Mouse (Mus musculus) liver, adult 2 months (tissue): ENCODE measurements around the gene Dcun1d5. TPM values are rescaled to one million over a fixed set of nuclear protein-coding genes. Genes with fewer than 3 reads are reported as not detected.

ENCODE experiments used
- DNase-seq: peaks from one replicate; pipeline ENCODE4 v3.0.0-alpha.2; 2011; ENCODE audit warnings: low read depth, low spot score; ENCODE audit errors: extremely low read depth
- H3K27ac ChIP-seq: fragments of 200-500 bp; replicated peaks from 2 replicates; pipeline ENCODE4 v1.5.1; 2012; ENCODE audit warnings: low read depth, mild to moderate bottlenecking, control low read depth, inconsistent platforms, low read length; ENCODE audit not compliant: insufficient read depth
- H3K27me3 ChIP-seq: fragments of 200-500 bp; 2 replicates; pipeline ENCODE4 v1.6.1; 2012; ENCODE audit warnings: mild to moderate bottlenecking, moderate library complexity, low read length, inconsistent platforms; ENCODE audit not compliant: control insufficient read depth, insufficient read depth
- H3K36me3 ChIP-seq: fragments of 200-500 bp; 2 replicates; pipeline ENCODE4 v1.6.1; 2012; ENCODE audit warnings: low read length, inconsistent platforms; ENCODE audit not compliant: control insufficient read depth, insufficient read depth
- H3K4me1 ChIP-seq: fragments of 200-500 bp; 2 replicates; pipeline ENCODE4 v1.6.1; 2011; ENCODE audit warnings: low read length; ENCODE audit not compliant: control insufficient read depth, insufficient read depth
- H3K4me3 ChIP-seq: fragments of 200-500 bp; 2 replicates; pipeline ENCODE4 v1.5.1; 2011; ENCODE audit warnings: low read depth, mild to moderate bottlenecking, control low read depth, low read length, moderate library complexity; ENCODE audit not compliant: insufficient read depth
- H3K79me2 ChIP-seq: fragments of 200-500 bp; 2 replicates; pipeline ENCODE4 v1.6.1; 2012; ENCODE audit warnings: inconsistent platforms, mild to moderate bottlenecking, low read length, moderate library complexity; ENCODE audit not compliant: control insufficient read depth, insufficient read depth
- H3K9ac ChIP-seq: fragments of 200-500 bp; 2 replicates; pipeline ENCODE4 v1.6.1; 2012; ENCODE audit warnings: low read depth, mild to moderate bottlenecking, control low read depth, inconsistent platforms, low read length
- CTCF ChIP-seq: fragments of 200-500 bp; IDR thresholded peaks from 2 replicates; pipeline ENCODE4 v1.5.1; 2011; ENCODE audit warnings: low read depth, low read length, control low read depth
- POLR2A ChIP-seq: fragments of 200-500 bp; IDR thresholded peaks from 2 replicates; pipeline ENCODE4 v1.6.1; 2011; ENCODE audit warnings: low read length, control low read depth; ENCODE audit not compliant: insufficient read depth; ENCODE audit errors: extremely low read depth
- WGBS: fragments of 180-500 bp; shearing (Covaris S2); methylation state at CpG from one replicate; pipeline ENCODE4 v1.1.7; 2018; 5-methylcytosine and 5-hydroxymethylcytosine counted together
- polyA plus RNA-seq: library from polyadenylated mRNA; depleted of rRNA; stranded (reverse); fragments of >200 nt; gene quantifications from 2 replicates; pipeline ENCODE4 v1.2.3, GENCODE M21; 2012; rRNA removed
- total RNA-seq: library from RNA; depleted of rRNA; stranded (reverse); fragments of >200 nt; gene quantifications from 2 replicates; pipeline ENCODE4 v1.2.3, GENCODE M21; 2014; rRNA removed

Dcun1d5 gene
- total RNA-seq, result 27.0 and 33.5 TPM in 2 replicates
- 8.8 and 11.5 TPM in 2 replicates for polyA plus RNA-seq

DNA sequence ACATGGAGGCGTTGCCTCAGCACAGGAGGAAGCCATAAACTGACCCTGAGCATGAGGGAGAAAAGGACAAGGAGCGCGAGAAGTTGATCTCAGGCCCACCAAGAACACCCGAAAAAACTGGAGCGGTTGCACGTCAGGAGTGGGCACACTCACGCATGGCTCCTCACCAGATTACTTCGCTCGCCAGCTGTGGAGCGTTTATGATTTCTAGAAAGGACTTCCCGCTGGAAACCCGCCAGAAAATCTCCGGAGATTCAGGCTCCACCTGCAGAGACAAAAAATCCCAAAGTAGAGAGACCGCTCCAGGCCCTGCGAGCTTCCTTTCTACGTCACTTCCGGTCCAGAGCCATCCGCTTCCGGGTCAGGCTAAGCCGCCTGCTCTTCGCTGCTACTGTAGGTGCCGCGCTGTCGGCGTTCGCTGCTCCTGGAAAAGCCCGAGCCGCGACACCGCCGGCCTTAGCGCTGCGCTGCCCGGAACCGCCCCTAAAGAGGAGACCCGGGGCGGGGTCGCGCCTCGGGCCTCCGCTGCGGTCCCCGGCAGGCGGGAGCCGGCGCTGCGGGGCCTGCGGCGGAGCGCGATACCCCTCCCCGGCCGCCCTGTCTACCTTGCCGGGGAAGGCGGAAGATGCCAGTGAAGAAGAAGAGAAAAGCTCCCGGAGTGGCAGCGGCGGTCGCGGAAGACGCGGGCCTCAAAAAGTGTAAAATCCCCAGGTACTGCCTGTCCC lies at the start of gene Dcun1d5, which contains the start of gene Dync2h1:
TSS of gene Dcun1d5 (plus strand) at position 349 of the 725 bp plus-strand sequence.
TSS of gene Dync2h1 (minus strand) at position 275 of the 725 bp plus-strand sequence.
- TF ChIP-seq POLR2A, result peak; percentile 59; the same call in 1 of the 2 replicates
- no peak for TF ChIP-seq CTCF
- H3K79me2 ChIP-seq, result peaks cover 8% of the 10 kb centered on the region; the same call in 1 of the 2 replicates
- under 1% methylated on average over 59 of the region's 62 CpGs for WGBS

DNA sequence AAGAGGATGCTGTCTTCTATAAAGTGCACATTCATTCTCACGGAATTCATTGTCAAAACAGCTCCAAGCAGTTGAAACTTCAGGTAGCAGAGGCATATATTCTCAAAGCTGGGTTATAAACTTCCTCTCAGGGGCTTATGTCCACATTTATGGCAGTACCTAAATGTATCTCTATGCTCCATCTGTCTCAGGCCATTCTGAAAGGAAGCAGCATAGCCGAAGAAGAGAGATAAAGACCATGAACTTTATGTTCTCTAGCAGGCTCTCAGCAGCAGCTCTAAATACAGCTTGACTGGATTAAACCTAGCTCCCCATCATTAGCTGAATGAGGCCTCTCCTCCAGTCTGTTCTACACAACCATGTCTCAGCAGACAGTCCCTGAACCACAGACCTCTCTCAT lies 29.9 kb upstream of the Dcun1d5 start:
- no peak for TF ChIP-seq POLR2A
- TF ChIP-seq CTCF, result no peak
- DNase-seq, result no peak
- H3K36me3 ChIP-seq, result peaks cover 17% of the 10 kb centered on the region
- no peaks in the 10 kb centered on the region for H3K79me2 ChIP-seq
- no peak overlapping the region for H3K27ac ChIP-seq
- no peaks in the 10 kb centered on the region for H3K27me3 ChIP-seq
- no peak overlapping the region for H3K9ac ChIP-seq
- no peaks in the 10 kb centered on the region for H3K4me1 ChIP-seq
- 92% methylated on average over 2 of the region's 2 CpGs for WGBS
- H3K4me3 ChIP-seq, result no peak overlapping the region

More for the DNA sequence above, at the start of gene Dcun1d5, which contains the start of gene Dync2h1:
- Histone ChIP-seq H3K4me1 (peaks cover 1% of the 10 kb centered on the region; the same call in 1 of the 2 replicates), H3K4me3 (peak within 1 kb of the TSS; percentile 82), H3K9ac (peak within 1 kb of the TSS; percentile 88), H3K27me3 (no peaks in the 10 kb centered on the region), H3K27ac (peak within 1 kb of the TSS; percentile 78), H3K36me3 (peaks cover 2% of the 10 kb centered on the region; the same call in 1 of the 2 replicates)
- DNase-seq, result peak; percentile 93

GRCm38 (mm10) chr9:7158605-7159004 lies 25.7 kb upstream of the Dcun1d5 start:
- H3K9ac ChIP-seq, result no peak overlapping the region
- TF ChIP-seq CTCF (no peak), POLR2A (no peak)
- no peaks in the 10 kb centered on the region for H3K4me1 ChIP-seq
- no peak for DNase-seq
- H3K36me3 ChIP-seq, result peaks cover 35% of the 10 kb centered on the region
- H3K27me3 ChIP-seq, result no peaks in the 10 kb centered on the region
- no peak overlapping the region for H3K4me3 ChIP-seq
- 92% methylated on average over 7 of the region's 7 CpGs for WGBS
- H3K27ac ChIP-seq, result no peak overlapping the region
- H3K79me2 ChIP-seq, result no peaks in the 10 kb centered on the region

DNA sequence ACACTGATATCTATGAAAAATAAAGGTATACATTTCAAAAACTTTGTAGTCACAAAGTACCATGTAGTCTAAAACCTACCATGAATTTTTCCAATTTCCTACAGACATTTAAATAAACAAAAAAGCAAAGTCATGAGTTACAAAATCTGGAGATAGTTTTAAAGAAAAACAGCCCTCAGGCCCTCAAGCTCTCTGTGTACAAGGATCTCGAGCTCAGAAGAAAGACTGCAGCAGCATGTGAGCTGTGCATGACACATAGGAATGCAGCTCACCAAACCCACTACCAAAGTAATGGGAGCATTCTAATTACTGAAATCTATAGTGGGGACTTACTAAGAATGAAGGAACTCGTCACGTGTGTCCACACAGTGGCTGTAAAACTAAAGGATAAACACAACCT lies 24.6 kb upstream of the Dcun1d5 start:
- no peak overlapping the region for H3K27ac ChIP-seq
- no peak for DNase-seq
- no peaks in the 10 kb centered on the region for H3K79me2 ChIP-seq
- H3K36me3 ChIP-seq, result peaks cover 31% of the 10 kb centered on the region
- H3K4me1 ChIP-seq, result no peaks in the 10 kb centered on the region
- H3K27me3 ChIP-seq, result no peaks in the 10 kb centered on the region
- TF ChIP-seq POLR2A (no peak), CTCF (no peak)
- 88% methylated on average over 3 of the region's 3 CpGs for WGBS
- H3K4me3 ChIP-seq, result no peak overlapping the region
- no peak overlapping the region for H3K9ac ChIP-seq

DNA sequence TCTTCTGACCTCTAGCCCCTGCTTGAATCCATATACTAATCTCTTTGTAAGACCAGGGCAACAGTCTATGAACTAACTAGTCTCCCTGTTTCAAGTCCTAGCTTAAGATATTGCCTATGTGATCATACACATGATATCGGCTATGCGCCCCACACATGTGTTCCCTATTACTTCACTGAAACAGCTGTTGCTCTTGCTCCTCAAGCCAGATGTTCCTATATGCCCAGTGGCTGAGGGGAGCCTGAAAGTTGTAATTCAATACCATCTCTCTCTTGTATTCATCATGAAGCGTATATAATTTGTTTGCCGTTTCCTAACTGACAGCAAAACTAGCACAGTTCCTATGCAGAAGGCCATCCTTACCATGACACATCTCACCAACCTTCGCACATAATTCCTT lies 23.6 kb upstream of the Dcun1d5 start:
- DNase-seq, result no peak
- no peak overlapping the region for H3K27ac ChIP-seq

More for the DNA sequence above, 23.6 kb upstream of the Dcun1d5 start:
- no peaks in the 10 kb centered on the region for H3K79me2 ChIP-seq
- H3K4me3 ChIP-seq, result no peak overlapping the region
- no peak overlapping the region for H3K9ac ChIP-seq
- H3K4me1 ChIP-seq, result no peaks in the 10 kb centered on the region
- peaks cover 29% of the 10 kb centered on the region for H3K36me3 ChIP-seq
- 98% methylated on average over 5 of the region's 5 CpGs for WGBS
- no peak for TF ChIP-seq POLR2A
- TF ChIP-seq CTCF, result no peak
- H3K27me3 ChIP-seq, result no peaks in the 10 kb centered on the region
